Mouse (Mus musculus) thymus, adult 2 months (tissue): ENCODE results near the gene Cks1brt.
"Not testable (repeated sequence)": the region's sequence is repeated elsewhere in the genome, so short reads cannot be mapped to it uniquely, and the experiment has no call there.

Experiments
- CTCF ChIP-seq: fragments of 200-500 bp; IDR thresholded peaks from 2 replicates; pipeline ENCODE4 v1.5.1; 2012; ENCODE audit warnings: mild to moderate bottlenecking, control low read depth, low read length, moderate library complexity, borderline replicate concordance; ENCODE audit not compliant: control insufficient read depth, poor library complexity, insufficient read depth; ENCODE audit errors: extremely low read depth
- POLR2A ChIP-seq: fragments of 200-500 bp; IDR thresholded peaks from 2 replicates; pipeline ENCODE4 v1.6.1; 2012; ENCODE audit warnings: mild to moderate bottlenecking, low read length, control low read depth, moderate library complexity; ENCODE audit not compliant: control insufficient read depth, poor library complexity, insufficient read depth; ENCODE audit errors: extremely low read depth

DNA sequence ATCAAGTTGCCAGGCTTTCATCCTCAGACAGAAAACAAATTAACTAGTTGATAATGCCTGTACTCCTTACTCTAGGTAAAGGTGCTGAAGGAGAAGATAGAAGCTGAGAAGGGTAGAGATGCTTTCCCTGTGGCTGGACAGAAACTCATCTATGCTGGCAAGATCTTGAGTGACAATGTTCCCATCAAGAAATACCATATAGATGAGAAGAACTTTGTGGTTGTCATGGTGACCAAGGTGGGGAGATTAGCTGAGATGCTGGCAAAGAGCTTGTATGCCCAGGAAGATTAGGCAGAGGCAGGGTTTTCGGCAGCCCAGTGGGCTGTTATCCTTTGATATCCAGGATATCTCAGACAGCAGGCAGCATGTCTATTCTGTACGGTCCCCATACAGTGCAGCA lies 16.0 kb upstream of the Cks1brt start:
- not testable (repeated sequence) for TF ChIP-seq CTCF, POLR2A
